Mouse (Mus musculus) forebrain, embryonic 15.5 days (tissue): ENCODE results near the gene Ntn5. TPM values are rescaled to one million over a fixed set of nuclear protein-coding genes. Genes with fewer than 3 reads are reported as not detected.

Experiments used
- ATAC-seq: fragments of 200-750 bp; cut with Nextera tagmentation; replicated peaks from 2 replicates; pipeline ENCODE4 v1.8.0; 2017; ENCODE audit warnings: mild to moderate bottlenecking, moderate TSS enrichment, moderate library complexity
- H3K27ac ChIP-seq: fragments of 300-500 bp; sonication (generic); replicated peaks from 2 replicates; pipeline ENCODE4 v1.5.1; 2015; ENCODE audit warnings: mild to moderate bottlenecking, inconsistent platforms
- H3K27me3 ChIP-seq: fragments of 300-500 bp; sonication (generic); 2 replicates; pipeline ENCODE4 v1.6.1; 2015; ENCODE audit warnings: inconsistent platforms
- H3K36me3 ChIP-seq: fragments of 300-500 bp; sonication (generic); 2 replicates; pipeline ENCODE4 v1.6.1; 2015; ENCODE audit warnings: mild to moderate bottlenecking, inconsistent platforms
- H3K4me1 ChIP-seq: fragments of 300-500 bp; sonication (generic); 2 replicates; pipeline ENCODE4 v1.6.1; 2015; ENCODE audit warnings: inconsistent platforms
- H3K4me2 ChIP-seq: fragments of 300-500 bp; sonication (generic); replicated peaks from 2 replicates; pipeline ENCODE4 v1.6.1; 2015; ENCODE audit warnings: mild to moderate bottlenecking, inconsistent platforms
- H3K4me3 ChIP-seq: fragments of 300-500 bp; sonication (generic); 2 replicates; pipeline ENCODE4 v1.5.1; 2015; ENCODE audit warnings: mild to moderate bottlenecking, inconsistent platforms
- H3K9ac ChIP-seq: fragments of 300-500 bp; sonication (generic); replicated peaks from 2 replicates; pipeline ENCODE4 v1.6.1; 2015; ENCODE audit warnings: mild to moderate bottlenecking, inconsistent platforms
- H3K9me3 ChIP-seq: fragments of 300-500 bp; sonication (generic); 2 replicates; pipeline ENCODE4 v1.6.1; 2016; ENCODE audit warnings: inconsistent platforms
- WGBS: fragments of 180-500 bp; shearing (Covaris S2); methylation state at CpG from one replicate; pipeline ENCODE4 v1.1.7; 2015; ENCODE audit warnings: mixed read lengths; 5-methylcytosine and 5-hydroxymethylcytosine counted together
- polyA plus RNA-seq: library from polyadenylated mRNA; unstranded; fragments of >200 nt; fragmentation: Nextera tagmentation; extraction: Ambion mirVana; gene quantifications from 2 replicates; pipeline ENCODE4 v1.2.1, GENCODE M21; 2015

Gene Ntn5
- polyA plus RNA-seq, 1 experiment from 2014 or later = 0.29 TPM

- 88% methylated on average over 17 of the region's 17 CpGs for WGBS
- Histone ChIP-seq H3K36me3 (no peaks in the 10 kb centered on the region), H3K27ac (peak overlapping the region; percentile 85), H3K4me2 (peak overlapping the region; percentile 98), H3K27me3 (peaks cover 20% of the 10 kb centered on the region), H3K4me1 (peaks cover 70% of the 10 kb centered on the region), H3K9me3 (no peaks in the 10 kb centered on the region), H3K9ac (no peak overlapping the region; the same call in 1 of the 2 replicates), H3K4me3 (peak overlapping the region; percentile 56)
- no peak for ATAC-seq
Measured at GRCm38 (mm10) chr7:45702809-45703520, 19.1 kb downstream of the Ntn5 start.

- Histone ChIP-seq H3K4me3 (peak overlapping the region; percentile 56), H3K4me2 (peak overlapping the region; percentile 98), H3K27me3 (peaks cover 16% of the 10 kb centered on the region), H3K36me3 (no peaks in the 10 kb centered on the region), H3K4me1 (peaks cover 76% of the 10 kb centered on the region), H3K9me3 (no peaks in the 10 kb centered on the region), H3K27ac (peak overlapping the region; percentile 85), H3K9ac (peak overlapping the region; percentile 39)
- WGBS = 32% methylated on average over 12 of the region's 12 CpGs
- ATAC-seq = 0 out of 2 replicates have a peak, but pooled peaks have one; percentile 0
Measured at GRCm38 (mm10) chr7:45703521-45704033, 19.8 kb downstream of the Ntn5 start.

GRCm38 (mm10) chr7:45704046-45704559 lies 20.3 kb downstream of the Ntn5 start:
- H3K27me3 ChIP-seq = peaks cover 11% of the 10 kb centered on the region
- peak; percentile 46 for ATAC-seq
- H3K9ac ChIP-seq = peak overlapping the region; percentile 39
- WGBS = 1% methylated on average over 13 of the region's 13 CpGs
- peaks cover 81% of the 10 kb centered on the region for H3K4me1 ChIP-seq
- H3K4me2 ChIP-seq = peak overlapping the region; percentile 98
- no peaks in the 10 kb centered on the region for H3K9me3 ChIP-seq
- peak overlapping the region; percentile 56 for H3K4me3 ChIP-seq
- H3K27ac ChIP-seq = peak overlapping the region; percentile 85
- no peaks in the 10 kb centered on the region for H3K36me3 ChIP-seq

- peak; percentile 83 for ATAC-seq
- Histone ChIP-seq H3K4me1 (peaks cover 83% of the 10 kb centered on the region), H3K36me3 (peaks cover 2% of the 10 kb centered on the region; the same call in 1 of the 2 replicates), H3K4me2 (peak within 1 kb of the TSS; percentile 98), H3K27ac (peak within 1 kb of the TSS; percentile 85), H3K9me3 (no peaks in the 10 kb centered on the region), H3K4me3 (peak within 1 kb of the TSS; percentile 56), H3K9ac (peak within 1 kb of the TSS; percentile 70), H3K27me3 (0 out of 2 replicates have a peak, but pooled peaks cover 5% of the 10 kb centered on the region)
- under 1% methylated on average over 36 of the region's 36 CpGs for WGBS
Measured at GRCm38 (mm10) chr7:45704730-45705442, 21.1 kb downstream of the Ntn5 start, which contains the start of gene Dbp. Dbp (plus strand) TSS chr7:45705088.

- Histone ChIP-seq H3K4me1 (peaks cover 78% of the 10 kb centered on the region), H3K9me3 (no peaks in the 10 kb centered on the region), H3K4me3 (peak overlapping the region; percentile 56), H3K9ac (peak overlapping the region; percentile 45), H3K4me2 (peak overlapping the region; percentile 98), H3K27ac (peak overlapping the region; percentile 85), H3K27me3 (no peaks in the 10 kb centered on the region), H3K36me3 (peaks cover 8% of the 10 kb centered on the region)
- ATAC-seq = no peak
- under 1% methylated on average over 21 of the region's 21 CpGs for WGBS
Measured at GRCm38 (mm10) chr7:45705443-45705864, 21.6 kb downstream of the Ntn5 start.

GRCm38 (mm10) chr7:45705873-45706281 lies 22.1 kb downstream of the Ntn5 start:
- Histone ChIP-seq H3K36me3 (peaks cover 12% of the 10 kb centered on the region), H3K9me3 (no peaks in the 10 kb centered on the region), H3K4me3 (peak overlapping the region; percentile 56), H3K27me3 (no peaks in the 10 kb centered on the region), H3K4me2 (peak overlapping the region; percentile 98), H3K9ac (peak overlapping the region; percentile 70), H3K4me1 (peaks cover 73% of the 10 kb centered on the region), H3K27ac (peak overlapping the region; percentile 85; the same call in 1 of the 2 replicates)
- no peak for ATAC-seq
- 0% methylated on average over 7 of the region's 7 CpGs for WGBS

- Histone ChIP-seq H3K4me2 (peak overlapping the region; percentile 98), H3K36me3 (peaks cover 21% of the 10 kb centered on the region), H3K27ac (peak overlapping the region; percentile 70), H3K9ac (peak overlapping the region; percentile 70), H3K4me1 (peaks cover 64% of the 10 kb centered on the region), H3K4me3 (peak overlapping the region; percentile 56), H3K27me3 (no peaks in the 10 kb centered on the region), H3K9me3 (no peaks in the 10 kb centered on the region)
- no peak for ATAC-seq
- under 1% methylated on average over 45 of the region's 45 CpGs for WGBS
Measured at GRCm38 (mm10) chr7:45706721-45707241, 23.0 kb downstream of the Ntn5 start.

- H3K27ac ChIP-seq = peak overlapping the region; percentile 70
- H3K36me3 ChIP-seq = peaks cover 28% of the 10 kb centered on the region
- H3K9ac ChIP-seq = peak overlapping the region; percentile 70
- H3K27me3 ChIP-seq = no peaks in the 10 kb centered on the region
- peak overlapping the region; percentile 56 for H3K4me3 ChIP-seq
- peaks cover 63% of the 10 kb centered on the region for H3K4me1 ChIP-seq
- WGBS = under 1% methylated on average over 27 of the region's 27 CpGs
- peak overlapping the region; percentile 98 for H3K4me2 ChIP-seq
- no peaks in the 10 kb centered on the region for H3K9me3 ChIP-seq
- no peak for ATAC-seq
Measured at GRCm38 (mm10) chr7:45707375-45707967, 23.6 kb downstream of the Ntn5 start.

- peaks cover 58% of the 10 kb centered on the region for H3K4me1 ChIP-seq
- H3K27ac ChIP-seq = peak overlapping the region; percentile 24
- peaks cover 36% of the 10 kb centered on the region for H3K36me3 ChIP-seq
- H3K4me2 ChIP-seq = peak overlapping the region; percentile 98
- WGBS = 60% methylated on average over 13 of the region's 13 CpGs
- H3K27me3 ChIP-seq = no peaks in the 10 kb centered on the region
- H3K9me3 ChIP-seq = no peaks in the 10 kb centered on the region
- no peak overlapping the region for H3K9ac ChIP-seq
- no peak for ATAC-seq
- H3K4me3 ChIP-seq = no peak overlapping the region
Measured at GRCm38 (mm10) chr7:45708221-45708761, 24.5 kb downstream of the Ntn5 start.

GRCm38 (mm10) chr7:45709036-45709435 lies 25.2 kb downstream of the Ntn5 start:
- Histone ChIP-seq H3K27ac (peak overlapping the region; percentile 69), H3K27me3 (no peaks in the 10 kb centered on the region), H3K36me3 (peaks cover 38% of the 10 kb centered on the region), H3K9ac (no peak overlapping the region), H3K4me3 (no peak overlapping the region), H3K9me3 (no peaks in the 10 kb centered on the region), H3K4me2 (peak overlapping the region; percentile 98; the same call in 1 of the 2 replicates), H3K4me1 (peaks cover 54% of the 10 kb centered on the region)
- no peak for ATAC-seq
- WGBS = 47% methylated on average over 6 of the region's 6 CpGs

- Histone ChIP-seq H3K9ac (no peak overlapping the region), H3K27me3 (no peaks in the 10 kb centered on the region), H3K4me3 (no peak overlapping the region), H3K27ac (peak overlapping the region; percentile 69), H3K4me1 (peaks cover 60% of the 10 kb centered on the region), H3K9me3 (no peaks in the 10 kb centered on the region), H3K4me2 (no peak overlapping the region), H3K36me3 (peaks cover 38% of the 10 kb centered on the region)
- no peak for ATAC-seq
- 79% methylated on average over 14 of the region's 14 CpGs for WGBS
Measured at GRCm38 (mm10) chr7:45709677-45710355, 26.0 kb downstream of the Ntn5 start.
